Mouse (Mus musculus): ENCODE data around the gene Mettl6.

GRCm38 (mm10) chr14:31435930-31436693 is 58.7 kb downstream of the Mettl6 start, which contains the start of gene Sh3bp5:
- TF ChIP-seq POLR2A (IDR thresholded peaks at IDR 0.05; ENCODE audit: insufficient read depth, low read depth, low read length) (peak; percentile 61), CTCF (IDR thresholded peaks at IDR 0.05) (peak; percentile 100; the same call in 1 of the 2 replicates)

All from heart, adult 2 months (tissue).